Mouse (Mus musculus): ENCODE results near the gene Psmd4. TPM values are rescaled to one million over a fixed set of nuclear protein-coding genes. Genes with fewer than 3 reads are reported as not detected.
A peak's percentile ranks its signal among the peaks of the same experiment; 100 is the strongest.

The Psmd4 gene
- polyA plus RNA-seq, 1 experiment: 286 TPM

DNA sequence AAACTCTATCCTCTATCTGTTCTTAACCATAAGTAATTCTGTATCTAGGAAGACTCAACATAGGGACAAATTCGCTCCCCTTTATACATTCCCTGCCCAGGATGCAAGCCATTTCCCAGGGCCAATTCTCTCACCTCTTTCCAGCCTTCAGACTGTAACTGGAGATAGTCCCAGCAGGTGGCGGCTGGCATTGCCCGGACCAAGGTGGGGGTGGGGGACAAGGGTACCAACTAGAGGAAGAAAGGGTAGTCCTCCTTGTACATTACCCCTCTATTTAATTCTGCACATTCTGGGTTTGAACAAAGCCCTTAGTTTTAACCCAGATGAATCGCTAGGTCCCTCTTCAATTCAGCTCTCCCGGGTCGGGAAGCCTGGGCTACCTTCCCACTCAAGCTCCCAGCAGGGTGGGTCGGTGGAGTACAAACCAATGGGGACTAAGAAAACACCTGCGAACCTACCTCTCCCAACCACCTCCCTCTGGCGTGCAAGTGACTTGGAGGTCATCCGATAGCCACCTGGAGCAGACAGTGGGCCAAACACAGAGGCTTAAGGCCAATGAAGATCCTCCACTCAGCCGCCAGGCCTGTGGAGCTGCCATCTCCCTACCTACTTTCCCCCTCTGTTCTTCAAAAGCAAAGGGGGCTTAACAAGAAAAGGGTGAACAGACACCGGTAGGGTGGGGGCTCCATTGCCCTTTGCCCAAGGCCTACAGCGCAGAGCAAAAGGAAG is 28.6 kb downstream of the Psmd4 start:
- Histone ChIP-seq H3K27me3 (ENCODE audit: control insufficient read depth, insufficient read depth, low read length, poor library complexity, severe bottlenecking) (no peaks in the 10 kb centered on the region), H3K4me1 (ENCODE audit: control insufficient read depth, insufficient read depth, low read length) (no peaks in the 10 kb centered on the region), H3K4me3 (ENCODE audit: low read depth, low read length) (peak overlapping the region; percentile 91), H3K9ac (ENCODE audit: low read depth, poor library complexity, severe bottlenecking) (peak overlapping the region; percentile 70), H3K9me3 (replicated peaks; ENCODE audit: control insufficient read depth, insufficient read depth, low read length, poor library complexity, severe bottlenecking) (no peaks in the 10 kb centered on the region), H3K27ac (ENCODE audit: insufficient read depth, low read length) (no peak overlapping the region), H3K36me3 (ENCODE audit: control insufficient read depth, insufficient read depth, low read length, poor library complexity, severe bottlenecking) (peaks cover 25% of the 10 kb centered on the region)
- TF ChIP-seq POLR2A (IDR thresholded peaks at IDR 0.05; ENCODE audit: insufficient read depth, low read length) (no peak), EP300 (IDR thresholded peaks at IDR 0.05; ENCODE audit: insufficient read depth, low read depth, low read length) (no peak), CTCF (IDR thresholded peaks at IDR 0.05; ENCODE audit: low read depth, low read length) (no peak)

DNA sequence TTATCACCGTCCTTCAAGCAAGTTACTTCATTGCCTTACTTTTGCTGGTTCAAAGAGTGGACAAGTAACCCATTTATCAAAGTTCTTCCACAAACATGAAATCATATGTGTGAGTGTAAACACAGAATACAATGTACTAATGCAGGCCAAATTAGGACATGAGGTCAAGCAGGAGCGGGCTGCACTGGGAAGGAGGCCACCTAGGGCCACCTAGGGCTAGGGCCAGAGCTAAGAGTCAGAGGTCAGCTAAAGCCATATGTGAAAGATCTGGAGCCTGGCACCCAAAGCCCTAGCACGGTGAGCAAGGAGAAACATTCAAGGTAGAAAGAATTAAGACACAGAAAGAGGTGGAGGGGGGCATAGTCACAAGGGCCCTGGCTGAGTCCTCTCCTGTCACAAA is 29.4 kb downstream of the Psmd4 start:
- Histone ChIP-seq H3K4me3 (ENCODE audit: low read depth, low read length) (no peak overlapping the region), H3K4me1 (ENCODE audit: control insufficient read depth, insufficient read depth, low read length) (no peaks in the 10 kb centered on the region), H3K27me3 (ENCODE audit: control insufficient read depth, insufficient read depth, low read length, poor library complexity, severe bottlenecking) (no peaks in the 10 kb centered on the region), H3K9ac (ENCODE audit: low read depth, poor library complexity, severe bottlenecking) (no peak overlapping the region), H3K27ac (ENCODE audit: insufficient read depth, low read length) (no peak overlapping the region), H3K9me3 (replicated peaks; ENCODE audit: control insufficient read depth, insufficient read depth, low read length, poor library complexity, severe bottlenecking) (no peaks in the 10 kb centered on the region), H3K36me3 (ENCODE audit: control insufficient read depth, insufficient read depth, low read length, poor library complexity, severe bottlenecking) (peaks cover 25% of the 10 kb centered on the region)
- TF ChIP-seq CTCF (IDR thresholded peaks at IDR 0.05; ENCODE audit: low read depth, low read length) (no peak), EP300 (IDR thresholded peaks at IDR 0.05; ENCODE audit: insufficient read depth, low read depth, low read length) (no peak), POLR2A (IDR thresholded peaks at IDR 0.05; ENCODE audit: insufficient read depth, low read length) (no peak)

- Histone ChIP-seq H3K9ac (ENCODE audit: low read depth, poor library complexity, severe bottlenecking) (no peak overlapping the region), H3K9me3 (replicated peaks; ENCODE audit: control insufficient read depth, insufficient read depth, low read length, poor library complexity, severe bottlenecking) (no peaks in the 10 kb centered on the region), H3K4me3 (ENCODE audit: low read depth, low read length) (no peak overlapping the region), H3K27ac (ENCODE audit: insufficient read depth, low read length) (no peak overlapping the region), H3K36me3 (ENCODE audit: control insufficient read depth, insufficient read depth, low read length, poor library complexity, severe bottlenecking) (peaks cover 30% of the 10 kb centered on the region), H3K27me3 (ENCODE audit: control insufficient read depth, insufficient read depth, low read length, poor library complexity, severe bottlenecking) (no peaks in the 10 kb centered on the region), H3K4me1 (ENCODE audit: control insufficient read depth, insufficient read depth, low read length) (no peaks in the 10 kb centered on the region)
- TF ChIP-seq CTCF (IDR thresholded peaks at IDR 0.05; ENCODE audit: low read depth, low read length) (no peak), EP300 (IDR thresholded peaks at IDR 0.05; ENCODE audit: insufficient read depth, low read depth, low read length) (no peak), POLR2A (IDR thresholded peaks at IDR 0.05; ENCODE audit: insufficient read depth, low read length) (no peak)
These were observed 32.0 kb downstream of the Psmd4 start for GRCm38 (mm10) chr3:95010396-95010795.

GRCm38 (mm10) chr3:95007706-95008105 is 34.7 kb downstream of the Psmd4 start:
- no peak overlapping the region for H3K9ac ChIP-seq (ENCODE audit: low read depth, poor library complexity, severe bottlenecking)
- H3K36me3 ChIP-seq (ENCODE audit: control insufficient read depth, insufficient read depth, low read length, poor library complexity, severe bottlenecking): peaks cover 32% of the 10 kb centered on the region
- no peaks in the 10 kb centered on the region for H3K27me3 ChIP-seq (ENCODE audit: control insufficient read depth, insufficient read depth, low read length, poor library complexity, severe bottlenecking)
- H3K27ac ChIP-seq (ENCODE audit: insufficient read depth, low read length): no peak overlapping the region
- H3K4me3 ChIP-seq (ENCODE audit: low read depth, low read length): no peak overlapping the region
- H3K9me3 ChIP-seq (replicated peaks; ENCODE audit: control insufficient read depth, insufficient read depth, low read length, poor library complexity, severe bottlenecking): no peaks in the 10 kb centered on the region
- H3K4me1 ChIP-seq (ENCODE audit: control insufficient read depth, insufficient read depth, low read length): no peaks in the 10 kb centered on the region
- TF ChIP-seq CTCF (IDR thresholded peaks at IDR 0.05; ENCODE audit: low read depth, low read length): no peak
- TF ChIP-seq EP300 (IDR thresholded peaks at IDR 0.05; ENCODE audit: insufficient read depth, low read depth, low read length): no peak
- TF ChIP-seq POLR2A (IDR thresholded peaks at IDR 0.05; ENCODE audit: insufficient read depth, low read length): no peak

- H3K36me3 ChIP-seq (ENCODE audit: control insufficient read depth, insufficient read depth, low read length, poor library complexity, severe bottlenecking): peaks cover 27% of the 10 kb centered on the region
- no peak overlapping the region for H3K9ac ChIP-seq (ENCODE audit: low read depth, poor library complexity, severe bottlenecking)
- TF ChIP-seq CTCF (IDR thresholded peaks at IDR 0.05; ENCODE audit: low read depth, low read length) (no peak), POLR2A (IDR thresholded peaks at IDR 0.05; ENCODE audit: insufficient read depth, low read length) (no peak), EP300 (IDR thresholded peaks at IDR 0.05; ENCODE audit: insufficient read depth, low read depth, low read length) (no peak)
These were observed 36.8 kb downstream of the Psmd4 start for GRCm38 (mm10) chr3:95005651-95006050.

DNA sequence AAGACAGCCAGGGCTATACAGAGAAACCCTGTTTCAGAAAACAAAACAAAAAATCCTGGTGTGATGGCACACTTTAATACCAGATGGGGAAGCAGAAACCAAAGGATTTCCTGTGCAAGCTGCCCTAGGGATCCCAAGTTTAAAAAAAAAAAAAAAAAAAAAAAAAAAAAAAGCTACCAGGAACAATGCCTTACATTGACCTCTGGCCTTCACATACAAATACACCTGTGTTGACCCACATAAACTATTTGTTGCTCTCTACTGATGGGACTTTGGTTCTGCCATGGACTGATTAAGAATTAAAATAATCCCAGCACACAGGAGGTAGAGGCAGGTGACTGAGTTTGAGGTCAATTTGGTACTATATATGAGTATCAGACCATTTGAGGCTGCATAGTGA is 39.1 kb downstream of the Psmd4 start:
- TF ChIP-seq EP300 (IDR thresholded peaks at IDR 0.05; ENCODE audit: insufficient read depth, low read depth, low read length): no peak
- TF ChIP-seq CTCF (IDR thresholded peaks at IDR 0.05; ENCODE audit: low read depth, low read length): no peak
- no peak for TF ChIP-seq POLR2A (IDR thresholded peaks at IDR 0.05; ENCODE audit: insufficient read depth, low read length)
- no peak overlapping the region for H3K27ac ChIP-seq (ENCODE audit: insufficient read depth, low read length)
- H3K27me3 ChIP-seq (ENCODE audit: control insufficient read depth, insufficient read depth, low read length, poor library complexity, severe bottlenecking): no peaks in the 10 kb centered on the region
- no peaks in the 10 kb centered on the region for H3K4me1 ChIP-seq (ENCODE audit: control insufficient read depth, insufficient read depth, low read length)
- no peak overlapping the region for H3K9ac ChIP-seq (ENCODE audit: low read depth, poor library complexity, severe bottlenecking)
- no peak overlapping the region for H3K4me3 ChIP-seq (ENCODE audit: low read depth, low read length)
- H3K36me3 ChIP-seq (ENCODE audit: control insufficient read depth, insufficient read depth, low read length, poor library complexity, severe bottlenecking): peaks cover 29% of the 10 kb centered on the region
- H3K9me3 ChIP-seq (replicated peaks; ENCODE audit: control insufficient read depth, insufficient read depth, low read length, poor library complexity, severe bottlenecking): no peaks in the 10 kb centered on the region

More at GRCm38 (mm10) chr3:95005651-95006050, 36.8 kb downstream of the Psmd4 start:
- Histone ChIP-seq H3K4me3 (ENCODE audit: low read depth, low read length) (no peak overlapping the region), H3K27me3 (ENCODE audit: control insufficient read depth, insufficient read depth, low read length, poor library complexity, severe bottlenecking) (no peaks in the 10 kb centered on the region), H3K27ac (ENCODE audit: insufficient read depth, low read length) (no peak overlapping the region), H3K4me1 (ENCODE audit: control insufficient read depth, insufficient read depth, low read length) (no peaks in the 10 kb centered on the region), H3K9me3 (replicated peaks; ENCODE audit: control insufficient read depth, insufficient read depth, low read length, poor library complexity, severe bottlenecking) (no peaks in the 10 kb centered on the region)
